Mouse (Mus musculus) midbrain, embryonic 16.5 days (tissue): ENCODE data around the gene Wipf3. TPM values are rescaled to one million over a fixed set of nuclear protein-coding genes. Genes with fewer than 3 reads are reported as not detected.

Experiments used
- ATAC-seq: fragments of 200-750 bp; cut with Nextera tagmentation; 2 replicates; pipeline ENCODE4 v1.8.0; 2017; ENCODE audit warnings: moderate TSS enrichment
- H3K27ac ChIP-seq: fragments of 300-500 bp; sonication (generic); 2 replicates; pipeline ENCODE4 v1.5.1; 2014; ENCODE audit warnings: mild to moderate bottlenecking, low read length, mixed read lengths
- H3K27me3 ChIP-seq: fragments of 300-500 bp; sonication (generic); 2 replicates; pipeline ENCODE4 v1.6.1; 2014; ENCODE audit warnings: low read depth, low read length, mixed read lengths; ENCODE audit not compliant: control insufficient read depth, insufficient read depth
- H3K36me3 ChIP-seq: fragments of 300-500 bp; sonication (generic); 2 replicates; pipeline ENCODE4 v1.6.1; 2014; ENCODE audit warnings: mild to moderate bottlenecking, low read length, moderate library complexity, mixed read lengths; ENCODE audit not compliant: control insufficient read depth, insufficient read depth
- H3K4me1 ChIP-seq: fragments of 300-500 bp; sonication (generic); 2 replicates; pipeline ENCODE4 v1.6.1; 2014; ENCODE audit warnings: mild to moderate bottlenecking, low read length, mixed read lengths; ENCODE audit not compliant: control insufficient read depth, insufficient read depth
- H3K4me2 ChIP-seq: fragments of 300-500 bp; sonication (generic); 2 replicates; pipeline ENCODE4 v1.6.1; 2014; ENCODE audit warnings: mild to moderate bottlenecking, low read length, mixed read lengths
- H3K4me3 ChIP-seq: fragments of 300-500 bp; sonication (generic); 2 replicates; pipeline ENCODE4 v1.5.1; 2014; ENCODE audit warnings: low read depth, mild to moderate bottlenecking, low read length, moderate library complexity, mixed read lengths
- H3K9ac ChIP-seq: fragments of 300-500 bp; sonication (generic); 2 replicates; pipeline ENCODE4 v1.6.1; 2014; ENCODE audit warnings: low read depth, low read length, mixed read lengths
- H3K9me3 ChIP-seq: fragments of 300-500 bp; sonication (generic); replicated peaks from 2 replicates; pipeline ENCODE4 v1.6.1; 2014; ENCODE audit warnings: mild to moderate bottlenecking, low read length, mixed read lengths; ENCODE audit not compliant: control insufficient read depth, poor library complexity, severe bottlenecking
- WGBS: fragments of 180-500 bp; shearing (Covaris S2); extraction: QIAGEN DNeasy Blood & Tissue Kit; methylation state at CpG from one replicate; pipeline ENCODE4 v1.1.7; 2014; 5-methylcytosine and 5-hydroxymethylcytosine counted together
- polyA plus RNA-seq: library from polyadenylated mRNA; unstranded; fragments of >200 nt; fragmentation: Nextera tagmentation; extraction: Ambion mirVana; gene quantifications from 2 replicates; pipeline ENCODE4 v1.2.1, GENCODE M21; 2015

Gene Wipf3
- polyA plus RNA-seq: 3.6 and 5.0 TPM in 2 replicates

GRCm38 (mm10) chr6:54429447-54430194 is at the start of gene Wipf3:
Gene Wipf3 (plus strand): TSS chr6:54429603.
- peak within 1 kb of the TSS; percentile 72 for H3K4me3 ChIP-seq
- H3K9me3 ChIP-seq: no peaks in the 10 kb centered on the region
- peak within 1 kb of the TSS; percentile 83 for H3K9ac ChIP-seq
- H3K36me3 ChIP-seq: no peaks in the 10 kb centered on the region
- H3K4me2 ChIP-seq: peak within 1 kb of the TSS; percentile 82
- under 1% methylated on average over 65 of the region's 71 CpGs for WGBS
- peaks cover 18% of the 10 kb centered on the region; the same call in 1 of the 2 replicates for H3K4me1 ChIP-seq
- no peaks in the 10 kb centered on the region for H3K27me3 ChIP-seq
- peak within 1 kb of the TSS; percentile 65 for H3K27ac ChIP-seq
- peak; percentile 90 for ATAC-seq

- WGBS: 78% methylated on average over 8 of the region's 8 CpGs
- no peak overlapping the region for H3K9ac ChIP-seq
- no peak overlapping the region for H3K27ac ChIP-seq
Measured at GRCm38 (mm10) chr6:54382636-54383035, 46.8 kb upstream of the Wipf3 start.

DNA sequence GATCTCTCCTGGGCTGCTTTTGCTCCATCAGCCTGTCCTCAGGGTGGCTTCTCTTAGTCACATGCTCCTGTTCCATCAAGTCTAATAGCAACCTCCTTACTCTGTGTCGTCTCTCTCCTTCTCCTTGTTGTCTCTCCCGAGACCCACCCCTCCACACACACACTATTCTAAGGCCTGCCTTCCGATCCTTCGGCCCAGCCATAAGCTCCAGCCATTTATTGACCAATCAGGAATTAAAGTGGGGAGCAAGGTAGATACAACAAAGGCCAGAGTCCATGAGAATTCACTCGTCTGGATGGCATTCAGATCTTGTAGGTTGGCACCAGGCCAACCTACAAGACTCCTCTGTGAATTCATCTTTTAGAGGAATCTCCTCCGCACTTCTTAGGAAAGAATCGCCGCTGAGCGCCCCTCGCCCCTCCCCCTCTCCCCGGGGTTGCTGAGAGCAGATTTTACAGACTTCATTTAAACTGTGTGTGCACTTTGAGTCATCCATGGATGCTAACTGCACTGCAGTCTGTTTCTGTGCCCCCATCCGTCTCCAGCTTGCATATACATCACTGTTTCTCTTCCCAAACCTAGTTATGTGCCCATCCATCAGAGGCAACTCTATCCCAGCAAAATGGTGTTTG is 45.4 kb upstream of the Wipf3 start:
- ATAC-seq: no peak
- no peak overlapping the region for H3K4me3 ChIP-seq
- peaks cover 11% of the 10 kb centered on the region for H3K4me1 ChIP-seq
- WGBS: 40% methylated on average over 12 of the region's 12 CpGs
- no peak overlapping the region for H3K9ac ChIP-seq
- no peak overlapping the region for H3K4me2 ChIP-seq
- no peak overlapping the region for H3K27ac ChIP-seq
- no peaks in the 10 kb centered on the region for H3K9me3 ChIP-seq
- H3K36me3 ChIP-seq: no peaks in the 10 kb centered on the region
- no peaks in the 10 kb centered on the region for H3K27me3 ChIP-seq

More at GRCm38 (mm10) chr6:54382636-54383035, 46.8 kb upstream of the Wipf3 start:
- Histone ChIP-seq H3K36me3 (no peaks in the 10 kb centered on the region), H3K9me3 (no peaks in the 10 kb centered on the region), H3K27me3 (no peaks in the 10 kb centered on the region), H3K4me3 (no peak overlapping the region), H3K4me2 (no peak overlapping the region), H3K4me1 (peaks cover 11% of the 10 kb centered on the region)
- ATAC-seq: no peak

GRCm38 (mm10) chr6:54384777-54385176 is 44.6 kb upstream of the Wipf3 start:
- Histone ChIP-seq H3K36me3 (no peaks in the 10 kb centered on the region), H3K9ac (no peak overlapping the region), H3K27me3 (no peaks in the 10 kb centered on the region), H3K27ac (no peak overlapping the region), H3K4me1 (peaks cover 11% of the 10 kb centered on the region), H3K4me3 (no peak overlapping the region), H3K4me2 (no peak overlapping the region), H3K9me3 (no peaks in the 10 kb centered on the region)
- no peak for ATAC-seq
- 100% methylated on average over 1 of the region's 1 CpGs for WGBS

DNA sequence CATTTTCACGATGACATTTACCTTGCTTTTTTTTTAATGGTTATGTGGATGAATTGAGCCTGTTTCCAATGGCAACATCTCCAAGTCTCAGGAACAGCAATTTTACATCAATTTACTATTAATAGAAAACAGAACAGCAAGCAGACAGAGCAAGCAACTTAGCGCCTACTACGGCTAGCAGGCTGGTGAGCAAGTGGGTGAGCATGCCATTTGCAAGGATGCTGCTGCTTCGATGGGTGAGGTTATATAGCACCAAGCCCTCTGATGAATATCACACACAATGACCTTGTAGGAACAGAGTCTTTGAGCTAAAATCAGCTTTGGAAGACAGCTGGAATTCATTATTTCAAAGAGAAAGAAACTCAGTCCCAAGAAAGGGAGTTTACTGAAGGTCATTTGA is 43.0 kb upstream of the Wipf3 start:
- Histone ChIP-seq H3K4me3 (no peak overlapping the region), H3K4me1 (peaks cover 11% of the 10 kb centered on the region), H3K9me3 (no peaks in the 10 kb centered on the region), H3K27ac (peak overlapping the region; percentile 53; the same call in 1 of the 2 replicates), H3K9ac (no peak overlapping the region), H3K4me2 (no peak overlapping the region), H3K36me3 (no peaks in the 10 kb centered on the region), H3K27me3 (no peaks in the 10 kb centered on the region)
- ATAC-seq: 0 out of 2 replicates have a peak, but pooled peaks have one; percentile 29
- 56% methylated on average over 4 of the region's 4 CpGs for WGBS

GRCm38 (mm10) chr6:54387044-54387443 is 42.4 kb upstream of the Wipf3 start:
- WGBS: 89% methylated on average over 3 of the region's 3 CpGs
- no peak overlapping the region for H3K4me3 ChIP-seq
- no peaks in the 10 kb centered on the region for H3K36me3 ChIP-seq

GRCm38 (mm10) chr6:54387751-54388150 is 41.7 kb upstream of the Wipf3 start:
- H3K4me1 ChIP-seq: peaks cover 11% of the 10 kb centered on the region
- no peaks in the 10 kb centered on the region for H3K9me3 ChIP-seq
- H3K27me3 ChIP-seq: no peaks in the 10 kb centered on the region
- H3K4me3 ChIP-seq: no peak overlapping the region
- no peak overlapping the region for H3K27ac ChIP-seq
- H3K36me3 ChIP-seq: no peaks in the 10 kb centered on the region
- no peak overlapping the region for H3K9ac ChIP-seq
- H3K4me2 ChIP-seq: no peak overlapping the region
- ATAC-seq: no peak
- 76% methylated on average over 5 of the region's 5 CpGs for WGBS

More at GRCm38 (mm10) chr6:54387044-54387443, 42.4 kb upstream of the Wipf3 start:
- H3K4me2 ChIP-seq: no peak overlapping the region
- H3K4me1 ChIP-seq: peaks cover 11% of the 10 kb centered on the region
- no peak overlapping the region for H3K27ac ChIP-seq
- no peak for ATAC-seq
- no peak overlapping the region for H3K9ac ChIP-seq
- H3K27me3 ChIP-seq: no peaks in the 10 kb centered on the region
- no peaks in the 10 kb centered on the region for H3K9me3 ChIP-seq

GRCm38 (mm10) chr6:54388690-54389275 is 40.6 kb upstream of the Wipf3 start:
- Histone ChIP-seq H3K4me3 (no peak overlapping the region), H3K9ac (no peak overlapping the region), H3K27ac (no peak overlapping the region), H3K9me3 (no peaks in the 10 kb centered on the region), H3K36me3 (no peaks in the 10 kb centered on the region), H3K4me2 (no peak overlapping the region), H3K4me1 (peaks cover 11% of the 10 kb centered on the region), H3K27me3 (no peaks in the 10 kb centered on the region)
- WGBS: 78% methylated on average over 7 of the region's 7 CpGs
- no peak for ATAC-seq

DNA sequence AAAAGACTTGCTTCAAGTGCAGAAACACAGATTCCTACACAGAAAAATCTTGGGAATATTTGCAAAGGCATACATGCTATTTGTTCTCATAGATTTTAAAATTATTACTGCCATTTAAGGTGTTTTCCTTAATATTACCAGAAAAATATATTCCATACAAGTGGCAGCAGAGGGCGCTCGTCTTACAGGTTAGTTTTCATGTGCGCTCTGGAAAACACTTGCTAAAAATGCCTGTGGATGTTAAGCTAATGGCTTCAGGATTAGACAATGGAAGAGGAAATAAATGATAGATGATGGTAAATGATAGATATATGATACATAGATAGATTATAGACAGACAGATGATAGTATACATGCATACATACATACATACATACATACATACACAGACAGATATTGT is 37.6 kb upstream of the Wipf3 start:
- Histone ChIP-seq H3K4me2 (no peak overlapping the region), H3K4me3 (no peak overlapping the region), H3K9me3 (no peaks in the 10 kb centered on the region), H3K27ac (no peak overlapping the region), H3K9ac (no peak overlapping the region), H3K36me3 (no peaks in the 10 kb centered on the region), H3K4me1 (no peaks in the 10 kb centered on the region), H3K27me3 (no peaks in the 10 kb centered on the region)
- peak; percentile 51; the same call in 1 of the 2 replicates for ATAC-seq
- WGBS: 2% methylated on average over 3 of the region's 3 CpGs
